Mouse (Mus musculus): Measurements from ENCODE around the gene Plekhd1. TPM values are rescaled to one million over a fixed set of nuclear protein-coding genes. Genes with fewer than 3 reads are reported as not detected.
A peak's percentile ranks its signal among the peaks of the same experiment; 100 is the strongest.

Gene Plekhd1
- polyA plus RNA-seq, 1 experiment from 2014 or later = 12.1 TPM

DNA sequence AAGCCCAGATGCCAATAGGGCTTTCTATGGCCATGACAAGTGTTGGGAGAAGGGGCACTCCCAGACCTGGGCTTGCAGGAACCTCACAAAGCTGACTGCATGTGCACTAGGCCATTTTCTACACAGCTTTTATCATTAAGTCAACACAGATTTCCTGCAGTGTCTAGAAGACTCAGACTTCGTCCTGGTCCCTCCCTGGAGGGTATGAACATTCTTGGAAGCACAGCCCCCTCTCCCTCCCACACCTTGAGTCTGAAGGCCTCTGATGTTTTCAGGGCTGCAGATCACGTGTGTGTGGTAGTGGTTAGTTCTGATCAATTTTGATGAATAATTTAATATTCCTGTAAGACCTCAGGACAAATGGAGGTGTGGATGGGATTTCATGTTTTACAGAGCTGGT is 1.3 kb downstream of the Plekhd1 start:
- Histone ChIP-seq H3K36me3 (ENCODE audit: control insufficient read depth, insufficient read depth, low read length) (no peaks in the 10 kb centered on the region), H3K4me1 (ENCODE audit: control insufficient read depth, insufficient read depth, low read length) (peaks cover 23% of the 10 kb centered on the region), H3K9ac (ENCODE audit: low read depth, low read length) (no peak overlapping the region), H3K27ac (ENCODE audit: low read length) (no peak overlapping the region), H3K4me2 (ENCODE audit: low read depth, low read length) (peak overlapping the region; percentile 84), H3K9me3 (ENCODE audit: control insufficient read depth, low read length) (no peaks in the 10 kb centered on the region), H3K27me3 (replicated peaks; ENCODE audit: control insufficient read depth, insufficient read depth, low read length) (0 out of 2 replicates have a peak, but pooled peaks cover 11% of the 10 kb centered on the region), H3K4me3 (ENCODE audit: low read length) (peak overlapping the region; percentile 59)
- ATAC-seq = peak; percentile 46
- WGBS = 29% methylated on average over 2 of the region's 2 CpGs

DNA sequence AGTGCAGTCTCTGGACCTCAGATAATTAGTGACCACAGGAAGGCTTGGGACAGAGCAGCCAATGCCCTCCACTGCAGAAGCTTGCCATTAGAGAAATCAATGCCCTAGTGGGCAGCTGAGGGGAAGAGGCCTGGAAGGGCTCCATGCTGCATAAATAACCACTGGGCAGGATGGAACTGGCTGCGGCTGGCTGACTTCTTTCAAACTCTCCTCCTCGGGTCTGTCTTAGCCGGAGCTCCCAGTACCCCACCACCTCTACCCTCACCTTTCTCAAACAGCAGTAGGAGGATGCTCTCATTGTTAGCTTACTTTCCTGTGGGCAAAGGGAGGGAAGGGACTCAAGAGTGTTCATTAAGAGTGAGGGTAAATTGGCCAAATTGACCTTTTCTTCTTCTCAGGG is 2.6 kb downstream of the Plekhd1 start:
- peaks cover 19% of the 10 kb centered on the region for H3K4me1 ChIP-seq (ENCODE audit: control insufficient read depth, insufficient read depth, low read length)
- 76% methylated on average over 3 of the region's 3 CpGs for WGBS
- no peaks in the 10 kb centered on the region for H3K9me3 ChIP-seq (ENCODE audit: control insufficient read depth, low read length)
- peak overlapping the region; percentile 19; the same call in 1 of the 2 replicates for H3K9ac ChIP-seq (ENCODE audit: low read depth, low read length)
- H3K4me2 ChIP-seq (ENCODE audit: low read depth, low read length) = no peak overlapping the region
- no peak overlapping the region for H3K27ac ChIP-seq (ENCODE audit: low read length)
- ATAC-seq = no peak
- H3K4me3 ChIP-seq (ENCODE audit: low read length) = no peak overlapping the region
- H3K36me3 ChIP-seq (ENCODE audit: control insufficient read depth, insufficient read depth, low read length) = no peaks in the 10 kb centered on the region
- 0 out of 2 replicates have a peak, but pooled peaks cover 11% of the 10 kb centered on the region for H3K27me3 ChIP-seq (replicated peaks; ENCODE audit: control insufficient read depth, insufficient read depth, low read length)

DNA sequence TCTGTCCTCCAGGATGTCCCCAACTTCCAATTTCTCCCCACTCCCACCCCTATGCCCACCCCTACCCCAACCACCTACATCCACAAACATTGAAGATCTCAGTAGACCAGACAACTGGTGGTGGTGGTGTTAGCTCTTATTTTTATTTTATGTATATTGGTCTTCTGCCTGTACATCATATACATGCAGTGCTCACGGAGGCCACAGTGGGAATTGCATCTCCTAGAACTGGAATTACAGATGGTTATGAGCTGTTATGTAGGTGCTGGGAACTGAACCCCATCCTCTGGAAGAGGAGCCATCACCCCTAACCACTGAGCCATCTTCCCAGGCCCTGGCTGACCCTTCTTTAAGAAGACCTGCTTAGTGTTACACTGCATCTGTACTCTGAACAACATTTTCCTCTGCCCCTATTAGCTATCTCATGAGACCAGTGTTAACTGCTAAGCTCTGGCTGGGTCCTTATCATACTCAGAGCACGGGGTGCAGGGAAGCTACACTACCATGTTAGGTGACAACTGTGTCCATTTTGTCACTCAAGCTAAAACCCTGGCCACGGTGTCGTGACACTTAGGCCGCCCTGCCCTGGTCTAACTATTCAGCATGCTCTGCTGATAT is 6.2 kb downstream of the Plekhd1 start:
- Histone ChIP-seq H3K27ac (ENCODE audit: low read length) (no peak overlapping the region), H3K4me3 (ENCODE audit: low read length) (no peak overlapping the region), H3K9me3 (ENCODE audit: control insufficient read depth, low read length) (no peaks in the 10 kb centered on the region), H3K4me1 (ENCODE audit: control insufficient read depth, insufficient read depth, low read length) (peaks cover 11% of the 10 kb centered on the region; the same call in 1 of the 2 replicates), H3K27me3 (replicated peaks; ENCODE audit: control insufficient read depth, insufficient read depth, low read length) (0 out of 2 replicates have a peak, but pooled peaks cover 4% of the 10 kb centered on the region), H3K36me3 (ENCODE audit: control insufficient read depth, insufficient read depth, low read length) (no peaks in the 10 kb centered on the region), H3K4me2 (ENCODE audit: low read depth, low read length) (no peak overlapping the region), H3K9ac (ENCODE audit: low read depth, low read length) (no peak overlapping the region)
- ATAC-seq = no peak
- 80% methylated on average over 5 of the region's 5 CpGs for WGBS

DNA sequence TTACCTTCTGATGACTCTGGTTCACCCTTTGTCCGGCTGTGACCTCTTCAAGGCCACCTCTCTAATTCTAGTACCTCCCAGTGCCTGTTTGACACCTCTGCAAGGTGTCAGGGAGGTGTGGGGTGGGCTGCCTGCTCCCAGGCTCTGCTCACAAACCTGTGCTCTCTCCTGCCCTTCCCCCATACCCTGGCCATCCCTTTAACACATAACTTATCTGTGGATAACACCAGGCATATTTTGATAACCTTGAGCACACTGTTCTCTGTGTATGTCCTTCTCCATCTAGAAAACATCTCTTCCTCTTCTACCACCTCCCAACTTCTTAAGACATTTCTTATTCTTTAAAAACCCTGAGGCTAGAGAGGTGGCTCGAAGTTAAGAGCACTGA is 6.7 kb downstream of the Plekhd1 start:
- H3K27ac ChIP-seq (ENCODE audit: low read length) = no peak overlapping the region
- 0 out of 2 replicates have a peak, but pooled peaks cover 4% of the 10 kb centered on the region for H3K27me3 ChIP-seq (replicated peaks; ENCODE audit: control insufficient read depth, insufficient read depth, low read length)
- H3K4me1 ChIP-seq (ENCODE audit: control insufficient read depth, insufficient read depth, low read length) = peaks cover 11% of the 10 kb centered on the region; the same call in 1 of the 2 replicates
- H3K9me3 ChIP-seq (ENCODE audit: control insufficient read depth, low read length) = no peaks in the 10 kb centered on the region
- H3K4me3 ChIP-seq (ENCODE audit: low read length) = no peak overlapping the region
- H3K9ac ChIP-seq (ENCODE audit: low read depth, low read length) = no peak overlapping the region
- ATAC-seq = no peak
- WGBS = 64% methylated on average over 2 of the region's 2 CpGs
- H3K4me2 ChIP-seq (ENCODE audit: low read depth, low read length) = no peak overlapping the region
- H3K36me3 ChIP-seq (ENCODE audit: control insufficient read depth, insufficient read depth, low read length) = no peaks in the 10 kb centered on the region

DNA sequence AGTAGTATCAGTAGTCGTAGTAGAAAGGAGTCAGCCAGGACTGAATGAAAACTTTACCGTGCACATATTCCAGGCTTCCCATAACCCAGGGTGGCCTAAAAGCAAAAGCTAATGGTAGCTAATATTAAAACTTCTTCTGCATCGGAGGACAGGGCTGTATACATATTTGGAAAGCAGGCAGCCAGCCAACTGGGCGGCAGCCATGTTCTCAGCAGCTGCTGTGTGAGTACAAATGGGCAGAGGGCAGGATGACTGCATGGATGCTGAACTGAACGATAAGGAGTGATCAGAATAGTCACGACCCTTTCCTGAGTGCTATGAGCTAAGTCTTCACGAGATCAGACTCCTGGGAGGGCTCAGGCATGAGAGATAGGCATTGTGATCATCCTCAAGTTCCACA is 8.9 kb downstream of the Plekhd1 start:
- peaks cover 11% of the 10 kb centered on the region for H3K4me1 ChIP-seq (ENCODE audit: control insufficient read depth, insufficient read depth, low read length)
- no peak overlapping the region for H3K27ac ChIP-seq (ENCODE audit: low read length)
- no peak overlapping the region for H3K4me3 ChIP-seq (ENCODE audit: low read length)
- no peak overlapping the region for H3K9ac ChIP-seq (ENCODE audit: low read depth, low read length)
- 53% methylated on average over 7 of the region's 7 CpGs for WGBS
- H3K4me2 ChIP-seq (ENCODE audit: low read depth, low read length) = no peak overlapping the region
- ATAC-seq = 0 out of 2 replicates have a peak, but pooled peaks have one; percentile 27
- no peaks in the 10 kb centered on the region for H3K36me3 ChIP-seq (ENCODE audit: control insufficient read depth, insufficient read depth, low read length)
- H3K27me3 ChIP-seq (replicated peaks; ENCODE audit: control insufficient read depth, insufficient read depth, low read length) = no peaks in the 10 kb centered on the region
- no peaks in the 10 kb centered on the region for H3K9me3 ChIP-seq (ENCODE audit: control insufficient read depth, low read length)

DNA sequence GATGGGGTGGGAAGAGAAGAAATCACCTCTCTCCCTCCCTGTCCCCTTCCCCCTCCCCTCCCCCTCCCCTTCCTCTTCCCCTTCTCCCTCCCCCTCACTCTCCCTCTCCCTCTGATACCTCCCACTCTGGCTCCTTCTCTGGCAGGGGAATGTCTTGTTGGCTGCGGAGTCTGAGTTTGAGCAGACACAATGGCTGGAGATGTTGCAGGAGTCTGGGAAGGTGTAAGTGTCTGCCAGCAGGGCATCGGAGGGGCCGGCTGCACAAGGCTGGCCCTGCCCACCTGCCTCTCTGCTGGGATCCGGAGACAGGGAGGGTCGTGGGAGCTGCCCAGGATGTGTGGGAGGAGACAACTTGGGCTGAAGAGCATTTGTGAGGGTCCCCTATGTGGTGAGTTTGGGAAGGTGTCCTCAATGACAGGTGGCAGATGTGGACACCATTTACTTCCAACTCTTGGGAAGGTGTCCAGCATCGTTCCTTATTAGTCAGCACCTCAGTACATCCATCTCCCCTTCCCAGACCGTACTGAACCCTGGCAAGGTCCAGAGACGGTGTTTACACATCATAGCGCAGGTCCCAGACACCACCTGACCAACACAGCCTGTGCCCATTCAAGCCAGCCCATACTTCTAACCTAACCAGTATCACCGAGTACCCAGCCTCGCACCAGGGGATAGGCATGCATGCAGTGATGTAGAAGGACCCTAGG is 14.0 kb downstream of the Plekhd1 start:
- Histone ChIP-seq H3K9ac (ENCODE audit: low read depth, low read length) (no peak overlapping the region), H3K36me3 (ENCODE audit: control insufficient read depth, insufficient read depth, low read length) (no peaks in the 10 kb centered on the region; the same call in 1 of the 2 replicates), H3K9me3 (ENCODE audit: control insufficient read depth, low read length) (no peaks in the 10 kb centered on the region), H3K4me3 (ENCODE audit: low read length) (no peak overlapping the region), H3K27ac (ENCODE audit: low read length) (peak overlapping the region; percentile 49), H3K4me2 (ENCODE audit: low read depth, low read length) (no peak overlapping the region), H3K27me3 (replicated peaks; ENCODE audit: control insufficient read depth, insufficient read depth, low read length) (no peaks in the 10 kb centered on the region), H3K4me1 (ENCODE audit: control insufficient read depth, insufficient read depth, low read length) (peaks cover 15% of the 10 kb centered on the region)
- WGBS = 46% methylated on average over 11 of the region's 11 CpGs
- peak; percentile 49 for ATAC-seq

DNA sequence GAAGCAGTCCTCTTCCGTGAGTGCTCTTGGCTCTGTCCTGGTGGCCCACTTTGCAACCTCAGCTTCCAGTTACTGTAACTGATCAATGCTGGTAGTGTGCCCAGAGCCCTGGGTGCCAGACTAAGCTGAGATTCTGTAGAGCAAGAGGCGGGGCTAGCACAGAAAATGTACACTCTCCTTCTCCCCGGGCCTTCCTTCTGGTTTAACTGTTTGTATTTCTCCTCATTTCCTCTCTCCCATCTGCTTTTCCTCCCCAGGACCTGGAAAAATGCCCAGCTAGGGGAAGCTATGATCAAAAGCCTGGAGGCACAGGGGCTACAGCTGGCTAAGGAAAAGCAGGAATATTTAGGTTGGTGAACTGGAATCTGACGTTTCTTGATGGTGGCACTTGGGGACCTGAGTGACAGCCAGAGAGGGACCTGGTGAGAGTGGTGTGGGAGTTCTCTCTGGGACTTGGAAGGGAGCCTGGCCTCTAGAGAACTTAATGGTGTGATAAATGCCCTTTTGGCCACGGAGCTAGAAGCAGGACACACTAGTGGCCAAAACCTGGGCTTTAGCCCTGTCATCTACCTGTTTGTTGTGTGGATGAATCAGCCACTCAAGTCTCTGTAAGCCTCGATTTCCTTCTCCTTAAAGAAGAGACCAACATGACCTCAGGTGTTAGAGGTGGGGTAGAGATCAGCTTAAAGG is 14.7 kb downstream of the Plekhd1 start:
- Histone ChIP-seq H3K36me3 (ENCODE audit: control insufficient read depth, insufficient read depth, low read length) (no peaks in the 10 kb centered on the region; the same call in 1 of the 2 replicates), H3K4me1 (ENCODE audit: control insufficient read depth, insufficient read depth, low read length) (peaks cover 13% of the 10 kb centered on the region), H3K27me3 (replicated peaks; ENCODE audit: control insufficient read depth, insufficient read depth, low read length) (no peaks in the 10 kb centered on the region), H3K9me3 (ENCODE audit: control insufficient read depth, low read length) (no peaks in the 10 kb centered on the region), H3K27ac (ENCODE audit: low read length) (peak overlapping the region; percentile 49), H3K9ac (ENCODE audit: low read depth, low read length) (no peak overlapping the region), H3K4me3 (ENCODE audit: low read length) (no peak overlapping the region), H3K4me2 (ENCODE audit: low read depth, low read length) (no peak overlapping the region)
- 40% methylated on average over 6 of the region's 6 CpGs for WGBS
- ATAC-seq = peak; percentile 29; the same call in 1 of the 2 replicates

DNA sequence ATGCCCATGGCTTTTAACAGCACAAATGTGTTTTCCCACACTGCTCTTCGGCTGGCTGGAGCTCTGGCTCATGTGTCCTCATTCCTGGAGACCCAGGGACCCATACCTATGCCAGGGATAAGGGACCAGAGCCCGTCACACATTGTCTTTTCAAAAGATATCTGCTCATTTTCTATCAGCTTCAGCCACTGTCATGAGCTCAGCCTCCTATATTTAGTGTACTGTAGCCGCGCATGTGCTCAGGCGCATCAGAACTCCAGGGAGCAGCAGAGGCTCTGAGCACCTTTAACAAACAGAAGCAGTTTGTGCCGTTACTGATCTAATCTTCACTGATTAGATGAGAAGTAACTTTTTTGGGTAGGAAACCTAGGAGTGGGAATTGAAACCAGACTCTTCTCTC is 23.5 kb downstream of the Plekhd1 start:
- no peaks in the 10 kb centered on the region for H3K9me3 ChIP-seq (ENCODE audit: control insufficient read depth, low read length)
- H3K4me1 ChIP-seq (ENCODE audit: control insufficient read depth, insufficient read depth, low read length) = no peaks in the 10 kb centered on the region
- ATAC-seq = no peak
- no peak overlapping the region for H3K4me2 ChIP-seq (ENCODE audit: low read depth, low read length)
- WGBS = 70% methylated on average over 6 of the region's 6 CpGs
- H3K27ac ChIP-seq (ENCODE audit: low read length) = no peak overlapping the region
- no peak overlapping the region for H3K9ac ChIP-seq (ENCODE audit: low read depth, low read length)
- no peaks in the 10 kb centered on the region for H3K36me3 ChIP-seq (ENCODE audit: control insufficient read depth, insufficient read depth, low read length)
- no peak overlapping the region for H3K4me3 ChIP-seq (ENCODE audit: low read length)
- no peaks in the 10 kb centered on the region for H3K27me3 ChIP-seq (replicated peaks; ENCODE audit: control insufficient read depth, insufficient read depth, low read length)

DNA sequence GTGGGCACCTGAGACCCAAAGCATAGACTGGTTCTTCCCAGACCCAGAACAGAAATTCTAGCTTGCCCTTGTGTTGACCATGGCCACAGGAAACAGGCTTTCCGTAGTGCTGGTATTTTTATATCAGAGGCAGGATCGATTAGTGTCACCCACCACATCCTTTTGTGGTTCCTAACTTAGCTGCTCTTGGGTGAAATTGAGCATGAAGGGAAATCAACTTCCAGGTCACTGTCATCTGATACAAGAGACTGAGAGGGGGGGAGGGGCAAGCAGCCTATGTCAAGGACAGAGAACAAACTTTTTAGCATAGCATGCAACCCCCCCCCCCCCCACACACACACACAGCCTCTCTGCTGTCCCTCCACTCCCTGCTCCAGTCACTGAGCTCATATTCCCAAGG is 26.8 kb downstream of the Plekhd1 start:
- Histone ChIP-seq H3K9me3 (ENCODE audit: control insufficient read depth, low read length) (no peaks in the 10 kb centered on the region), H3K9ac (ENCODE audit: low read depth, low read length) (no peak overlapping the region), H3K4me3 (ENCODE audit: low read length) (no peak overlapping the region), H3K27ac (ENCODE audit: low read length) (no peak overlapping the region), H3K36me3 (ENCODE audit: control insufficient read depth, insufficient read depth, low read length) (no peaks in the 10 kb centered on the region), H3K4me2 (ENCODE audit: low read depth, low read length) (no peak overlapping the region), H3K27me3 (replicated peaks; ENCODE audit: control insufficient read depth, insufficient read depth, low read length) (no peaks in the 10 kb centered on the region), H3K4me1 (ENCODE audit: control insufficient read depth, insufficient read depth, low read length) (no peaks in the 10 kb centered on the region)
- no peak for ATAC-seq
- 70% methylated on average over 2 of the region's 2 CpGs for WGBS
